Comparison of ENCODE assay signal across 17 mouse cellular contexts in the genomic region with DNA sequence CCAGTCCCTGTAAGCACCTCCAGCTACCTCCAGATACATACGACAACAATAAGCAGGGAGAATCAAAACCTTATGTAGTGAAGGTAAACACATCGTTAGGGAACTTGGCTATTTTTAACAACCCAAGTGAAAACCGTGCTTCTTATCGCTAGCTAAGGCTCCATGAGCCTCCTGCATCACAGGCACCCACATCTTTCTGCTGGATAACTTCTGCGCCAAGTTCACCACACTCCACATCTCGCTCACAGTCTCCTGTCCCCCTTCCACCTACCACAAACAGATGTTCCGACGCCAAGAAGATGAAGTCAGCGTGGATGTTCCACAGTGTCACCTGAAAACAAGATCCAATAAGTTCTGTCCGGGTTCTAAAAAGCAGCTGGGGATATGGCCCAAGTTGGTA. TPM values are rescaled to one million over a fixed set of nuclear protein-coding genes. Genes with fewer than 3 reads are reported as not detected.
"Had no signal": no experiment of that assay in that cellular context is flagged by ENCODE, and none has a peak within 500 bp of the region (broad histone marks: within the 10 kb centered on the region; RNA-seq: fewer than 3 reads in every experiment).

No protein-coding gene starts in this region.

- H3K27me3 ChIP-seq: midbrain, embryonic 12.5 days; neural tube, embryonic 13.5 days had no signal

- H3K9ac ChIP-seq: limb, embryonic 13.5 days; liver, embryonic 14.5 days; midbrain, embryonic 12.5 days; neural tube, embryonic 13.5 days had no signal

- DNase-seq: kidney, postnatal 36 days; layer of hippocampus, adult 9-11 months; layer of hippocampus, postnatal 36 days; left cerebral cortex, postnatal 4 days; lung, adult 18-20 months; retina, postnatal 1 day; right cerebral cortex, postnatal 4 days; spleen, adult 18-20 months; thymus, adult 18-20 months; thymus, postnatal 14 days had no signal

- H3K27ac ChIP-seq: kidney, postnatal 0 days; limb, embryonic 13.5 days; liver, embryonic 14.5 days; midbrain, embryonic 12.5 days; neural tube, embryonic 13.5 days had no signal

- H3K4me2 ChIP-seq: limb, embryonic 13.5 days; midbrain, embryonic 12.5 days; neural tube, embryonic 13.5 days had no signal

- H3K9me3 ChIP-seq: limb, embryonic 13.5 days; midbrain, embryonic 12.5 days; neural tube, embryonic 13.5 days had no signal

- ATAC-seq: midbrain, embryonic 16.5 days had no signal

- H3K36me3 ChIP-seq: limb, embryonic 13.5 days; midbrain, embryonic 12.5 days; neural tube, embryonic 13.5 days had no signal

- H3K4me3 ChIP-seq: limb, embryonic 13.5 days; midbrain, embryonic 12.5 days; neural tube, embryonic 13.5 days had no signal

RNA-seq across cellular contexts. Expression of a gene that starts 49.0 kb away (rescaled TPM):
- polyA plus RNA-seq: liver, adult 2 months had no signal
